Mouse (Mus musculus) lung, embryonic 14.5 days (tissue): ENCODE data around the gene Dap. TPM values are rescaled to one million over a fixed set of nuclear protein-coding genes. Genes with fewer than 3 reads are reported as not detected.

ENCODE experiments used
- ATAC-seq: fragments of 200-750 bp; cut with Nextera tagmentation; 2 replicates; pipeline ENCODE4 v1.8.0; 2017; ENCODE audit warnings: mild to moderate bottlenecking, moderate TSS enrichment, moderate library complexity; ENCODE audit not compliant: insufficient read depth
- DNase-seq: peaks from one replicate; pipeline ENCODE4 v3.0.0-alpha.2; 2015
- H3K27ac ChIP-seq: fragments of 300-500 bp; sonication (generic); 2 replicates; pipeline ENCODE4 v1.5.1; 2014; ENCODE audit warnings: low read depth, mild to moderate bottlenecking, moderate library complexity
- H3K27me3 ChIP-seq: fragments of 300-500 bp; sonication (generic); 2 replicates; pipeline ENCODE4 v1.6.1; 2014; ENCODE audit warnings: low read length, control low read depth; ENCODE audit not compliant: insufficient read depth
- H3K36me3 ChIP-seq: fragments of 300-500 bp; sonication (generic); 2 replicates; pipeline ENCODE4 v1.6.1; 2014; ENCODE audit warnings: control low read depth; ENCODE audit not compliant: insufficient read depth
- H3K4me1 ChIP-seq: fragments of 300-500 bp; sonication (generic); 2 replicates; pipeline ENCODE4 v1.6.1; 2014; ENCODE audit warnings: antibody characterized with exemption, control low read depth; ENCODE audit not compliant: insufficient read depth
- H3K4me2 ChIP-seq: fragments of 300-500 bp; sonication (generic); 2 replicates; pipeline ENCODE4 v1.6.1; 2014; ENCODE audit warnings: mild to moderate bottlenecking
- H3K4me3 ChIP-seq: fragments of 300-500 bp; sonication (generic); 2 replicates; pipeline ENCODE4 v1.5.1; 2014; ENCODE audit warnings: low read depth, low read length
- H3K9ac ChIP-seq: fragments of 300-500 bp; sonication (generic); 2 replicates; pipeline ENCODE4 v1.6.1; 2014
- H3K9me3 ChIP-seq: fragments of 300-500 bp; sonication (generic); 2 replicates; pipeline ENCODE4 v1.6.1; 2016; ENCODE audit warnings: low read depth, low read length, control low read depth
- CTCF ChIP-seq: IDR thresholded peaks from 2 replicates; pipeline ENCODE4 v1.5.1; 2016; ENCODE audit warnings: antibody characterized with exemption, low read depth
- WGBS: fragments of 180-500 bp; shearing (Covaris S2); extraction: QIAGEN DNeasy Blood & Tissue Kit; methylation state at CpG from one replicate; pipeline ENCODE4 v1.1.7; 2014; 5-methylcytosine and 5-hydroxymethylcytosine counted together
- polyA plus RNA-seq: library from polyadenylated mRNA; unstranded; fragments of >200 nt; fragmentation: Nextera tagmentation; extraction: Ambion mirVana; gene quantifications from 2 replicates; pipeline ENCODE4 v1.2.1, GENCODE M21; 2014

The Dap gene
- polyA plus RNA-seq, 1 experiment from 2014 or later = 97.1 TPM

GRCm38 (mm10) chr15:31248882-31249281 is 24.8 kb downstream of the Dap start:
- Histone ChIP-seq H3K27me3 (no peaks in the 10 kb centered on the region), H3K36me3 (no peaks in the 10 kb centered on the region), H3K4me3 (no peak overlapping the region), H3K4me2 (no peak overlapping the region), H3K9me3 (no peaks in the 10 kb centered on the region), H3K27ac (no peak overlapping the region), H3K9ac (no peak overlapping the region), H3K4me1 (no peaks in the 10 kb centered on the region)
- 67% methylated on average over 7 of the region's 7 CpGs for WGBS
- no peak for TF ChIP-seq CTCF
- ATAC-seq = no peak
- DNase-seq = no peak

GRCm38 (mm10) chr15:31250027-31250426 is 25.9 kb downstream of the Dap start:
- DNase-seq (no peak), ATAC-seq (no peak)
- Histone ChIP-seq H3K4me3 (no peak overlapping the region), H3K27me3 (no peaks in the 10 kb centered on the region), H3K4me1 (no peaks in the 10 kb centered on the region), H3K27ac (no peak overlapping the region), H3K9me3 (no peaks in the 10 kb centered on the region), H3K4me2 (no peak overlapping the region), H3K36me3 (no peaks in the 10 kb centered on the region), H3K9ac (no peak overlapping the region)
- no peak for TF ChIP-seq CTCF
- WGBS = 56% methylated on average over 2 of the region's 2 CpGs

GRCm38 (mm10) chr15:31250676-31251075 is 26.6 kb downstream of the Dap start:
- ATAC-seq (no peak), DNase-seq (no peak)
- WGBS = 87% methylated on average over 3 of the region's 3 CpGs
- TF ChIP-seq CTCF = no peak
- Histone ChIP-seq H3K27me3 (no peaks in the 10 kb centered on the region), H3K4me2 (no peak overlapping the region), H3K27ac (no peak overlapping the region), H3K9me3 (no peaks in the 10 kb centered on the region), H3K36me3 (no peaks in the 10 kb centered on the region), H3K4me3 (no peak overlapping the region), H3K9ac (no peak overlapping the region), H3K4me1 (no peaks in the 10 kb centered on the region)

GRCm38 (mm10) chr15:31251189-31251588 is 27.1 kb downstream of the Dap start:
- ATAC-seq = no peak
- Histone ChIP-seq H3K9me3 (no peaks in the 10 kb centered on the region), H3K4me3 (no peak overlapping the region), H3K9ac (no peak overlapping the region), H3K27me3 (no peaks in the 10 kb centered on the region), H3K4me2 (no peak overlapping the region), H3K27ac (no peak overlapping the region), H3K36me3 (no peaks in the 10 kb centered on the region), H3K4me1 (no peaks in the 10 kb centered on the region)
- no peak for DNase-seq
- no peak for TF ChIP-seq CTCF
- 82% methylated on average over 6 of the region's 6 CpGs for WGBS

GRCm38 (mm10) chr15:31252590-31253311 is 28.6 kb downstream of the Dap start:
- WGBS = 70% methylated on average over 16 of the region's 16 CpGs
- H3K27ac ChIP-seq = no peak overlapping the region
- no peak overlapping the region for H3K9ac ChIP-seq
- H3K27me3 ChIP-seq = no peaks in the 10 kb centered on the region
- no peak overlapping the region for H3K4me2 ChIP-seq
- no peaks in the 10 kb centered on the region for H3K9me3 ChIP-seq
- no peak for ATAC-seq
- H3K4me1 ChIP-seq = no peaks in the 10 kb centered on the region
- no peak for TF ChIP-seq CTCF
- H3K36me3 ChIP-seq = no peaks in the 10 kb centered on the region
- DNase-seq = no peak
- no peak overlapping the region for H3K4me3 ChIP-seq

- TF ChIP-seq CTCF = no peak
Measured at GRCm38 (mm10) chr15:31253380-31253779, 29.3 kb downstream of the Dap start.

GRCm38 (mm10) chr15:31253963-31254362 is 29.8 kb downstream of the Dap start:
- H3K36me3 ChIP-seq = no peaks in the 10 kb centered on the region
- H3K9me3 ChIP-seq = no peaks in the 10 kb centered on the region
- H3K9ac ChIP-seq = no peak overlapping the region
- H3K4me1 ChIP-seq = no peaks in the 10 kb centered on the region
- ATAC-seq (no peak), DNase-seq (no peak)
- TF ChIP-seq CTCF = no peak
- 88% methylated on average over 4 of the region's 4 CpGs for WGBS
- no peaks in the 10 kb centered on the region for H3K27me3 ChIP-seq
- no peak overlapping the region for H3K27ac ChIP-seq
- H3K4me3 ChIP-seq = no peak overlapping the region
- no peak overlapping the region for H3K4me2 ChIP-seq

More at GRCm38 (mm10) chr15:31253380-31253779, 29.3 kb downstream of the Dap start:
- no peak for ATAC-seq
- Histone ChIP-seq H3K9ac (no peak overlapping the region), H3K27me3 (no peaks in the 10 kb centered on the region), H3K4me2 (no peak overlapping the region), H3K9me3 (no peaks in the 10 kb centered on the region), H3K4me1 (no peaks in the 10 kb centered on the region), H3K27ac (no peak overlapping the region), H3K4me3 (no peak overlapping the region), H3K36me3 (no peaks in the 10 kb centered on the region)
- 65% methylated on average over 8 of the region's 8 CpGs for WGBS
- DNase-seq = no peak
